Mouse (Mus musculus) layer of hippocampus, postnatal 36 days (tissue): ENCODE measurements around the gene Gm49510. TPM values are rescaled to one million over a fixed set of nuclear protein-coding genes. Genes with fewer than 3 reads are reported as not detected.

Source experiments
- DNase-seq, 2 experiments: peaks; one replicate each; pipeline ENCODE4 v3.0.0; 2022
- total RNA-seq, 2 experiments: library from RNA; stranded (reverse); gene quantifications; 2 replicates each; pipeline ENCODE4 v1.2.3; 2021

Gm49510 gene
- total RNA-seq, 2 experiments from 2014 or later = 0.33 TPM; not detected in 1

DNA sequence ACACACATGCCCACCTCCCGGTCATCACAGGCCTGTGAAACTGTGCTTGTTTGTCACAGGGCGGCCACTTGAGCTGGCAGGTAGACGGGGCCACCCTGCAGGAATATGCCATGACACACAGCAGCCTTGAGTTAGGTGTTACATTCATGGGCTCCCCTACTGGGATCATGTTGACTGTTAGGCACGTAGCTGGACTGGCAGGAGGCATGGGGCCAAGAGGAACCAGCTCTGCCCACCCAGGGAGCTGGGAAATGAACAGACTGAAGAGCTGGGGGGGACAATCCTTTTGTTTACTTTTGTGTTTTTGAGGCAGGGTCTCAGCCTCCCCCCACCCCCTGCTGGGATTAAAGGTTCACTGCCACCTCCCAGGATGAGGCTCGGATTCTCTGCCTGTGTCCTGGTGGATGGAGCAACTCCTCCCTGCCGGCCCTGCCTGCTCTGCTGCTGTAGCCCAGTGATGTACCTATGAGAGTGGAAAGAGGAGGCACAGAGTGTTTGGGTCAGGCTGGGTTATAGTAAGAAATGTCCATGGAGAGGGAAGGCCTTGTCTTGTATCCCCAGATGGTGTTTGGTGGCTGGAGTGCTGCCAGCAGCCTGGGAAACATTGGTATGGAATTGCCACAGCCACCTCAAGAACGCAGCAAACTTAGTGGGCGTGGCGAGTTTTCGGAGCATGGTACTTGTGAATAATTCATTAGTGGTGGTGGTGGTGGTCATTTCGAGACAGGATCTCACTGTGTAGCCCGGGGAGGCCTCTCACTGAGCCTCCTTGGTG lies 16.8 kb downstream of the Gm49510 start:
- DNase-seq = no peak

GRCm38 (mm10) chr15:78918126-78918525 lies 18.7 kb downstream of the Gm49510 start:
- DNase-seq = no peak

- no peak for DNase-seq
These were observed 20.4 kb downstream of the Gm49510 start for GRCm38 (mm10) chr15:78919914-78920313.

- DNase-seq = no peak
These were observed 23.2 kb downstream of the Gm49510 start for GRCm38 (mm10) chr15:78922700-78923099.

- DNase-seq = no peak
These were observed 24.1 kb downstream of the Gm49510 start for GRCm38 (mm10) chr15:78923585-78923984.

DNA sequence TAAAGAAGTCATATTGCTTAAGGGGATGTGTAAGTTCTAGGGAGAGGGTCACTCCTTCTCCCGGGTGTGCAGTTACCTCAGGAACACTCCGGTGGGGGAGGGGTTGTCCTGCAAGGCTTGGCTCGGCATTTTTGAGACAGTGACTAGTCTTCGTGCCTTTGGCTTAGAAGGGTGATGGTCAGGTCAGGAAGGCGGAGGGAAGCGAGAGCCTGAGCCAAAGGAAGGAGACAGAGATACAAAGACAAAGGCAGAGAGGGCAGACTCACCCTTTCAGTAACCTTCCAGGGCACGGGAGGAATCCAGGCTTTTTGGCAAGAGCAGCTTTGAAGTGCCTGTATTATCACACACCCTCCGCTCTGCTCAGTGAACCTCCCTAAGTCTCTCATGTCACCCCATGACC lies 25.7 kb downstream of the Gm49510 start:
- DNase-seq = no peak

- peak in 1 of 2 experiments; percentile 43 for DNase-seq
These were observed 26.8 kb downstream of the Gm49510 start, which contains the start of gene Lgals1 for GRCm38 (mm10) chr15:78926021-78926919. TSS of gene Lgals1 (plus strand) at chr15:78926725.

- DNase-seq = no peak
These were observed 27.7 kb downstream of the Gm49510 start for GRCm38 (mm10) chr15:78927021-78927787.

GRCm38 (mm10) chr15:78927788-78928457 lies 28.5 kb downstream of the Gm49510 start:
- DNase-seq = no peak

DNA sequence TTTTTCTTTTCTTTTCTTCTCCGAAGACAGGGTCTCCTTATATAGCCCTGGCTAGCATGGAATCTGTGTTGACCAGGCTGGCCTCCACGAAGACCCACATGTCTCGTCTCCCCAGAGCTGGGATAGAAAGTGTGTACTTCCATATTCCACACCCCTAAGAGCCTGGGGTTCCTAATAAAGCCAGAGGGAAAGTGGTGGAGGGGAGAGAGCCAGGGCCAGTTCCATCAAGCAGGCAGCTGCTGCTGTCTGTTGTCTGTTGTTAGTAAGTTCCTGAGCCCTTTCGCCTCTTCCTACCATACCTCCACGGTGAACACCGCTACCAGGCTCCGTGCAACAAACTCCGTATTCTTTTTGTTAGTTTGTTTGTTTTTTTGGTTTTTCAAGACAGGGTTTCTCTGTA lies 29.1 kb downstream of the Gm49510 start:
- DNase-seq = no peak

DNA sequence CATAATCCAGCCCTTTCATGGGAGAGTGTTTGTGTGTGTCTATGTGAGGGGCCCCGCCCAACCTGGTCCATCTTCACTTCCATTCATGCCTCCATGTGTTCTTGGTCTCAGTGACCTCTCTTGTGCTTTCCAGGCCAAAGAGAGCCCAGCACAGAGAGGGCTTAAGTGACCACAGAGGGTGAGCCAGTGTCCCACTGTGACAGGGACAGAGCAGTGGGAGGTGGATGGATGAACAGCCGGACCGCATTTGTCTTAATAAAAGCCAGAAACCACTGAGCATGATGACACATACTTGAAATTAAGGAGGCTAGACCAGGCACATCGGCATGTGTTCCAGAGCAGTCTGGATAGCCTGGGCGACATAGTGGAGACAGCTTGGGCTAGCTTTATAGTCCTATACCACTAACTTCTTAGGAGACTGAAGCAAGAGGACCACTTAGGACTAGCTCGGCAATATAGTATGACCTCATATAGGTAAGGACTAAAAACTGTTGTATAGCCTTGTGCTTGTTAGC lies 30.8 kb downstream of the Gm49510 start:
- no peak for DNase-seq

DNA sequence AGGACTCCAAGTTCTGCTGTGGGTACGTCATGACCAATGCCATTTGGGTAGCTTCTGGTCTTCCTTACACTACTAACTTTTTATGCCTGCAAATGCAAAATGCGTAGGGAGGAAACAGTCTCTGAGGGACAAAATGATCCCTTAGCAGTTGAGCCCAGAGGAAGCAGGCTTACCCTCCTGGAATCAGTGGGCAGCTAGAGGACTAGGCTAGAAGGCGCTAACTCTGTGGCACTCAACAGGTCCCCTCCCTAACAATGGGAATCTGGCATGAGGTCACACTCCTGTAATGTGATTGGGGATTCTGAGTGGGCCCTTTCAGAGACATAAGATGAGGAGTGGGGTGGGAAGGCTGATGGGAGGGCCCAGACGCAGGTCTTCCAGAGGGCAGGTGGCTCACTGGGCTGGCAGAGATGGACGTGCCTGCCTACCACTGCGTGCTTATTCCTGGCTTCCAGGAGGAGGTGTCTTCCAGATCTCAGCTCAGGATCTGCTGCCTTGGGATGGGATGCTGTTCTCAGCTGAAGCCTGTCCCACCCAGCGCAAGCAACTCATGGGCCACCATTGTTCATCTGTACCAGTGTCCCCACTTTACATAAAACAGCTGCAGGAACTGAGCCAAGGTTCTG lies 31.4 kb downstream of the Gm49510 start:
- DNase-seq = no peak

- DNase-seq = no peak
These were observed 32.1 kb downstream of the Gm49510 start for GRCm38 (mm10) chr15:78931577-78931976.

GRCm38 (mm10) chr15:78934784-78935320 lies 35.4 kb downstream of the Gm49510 start, which contains the start of gene Nol12:
TSS of gene Nol12 (plus strand) at chr15:78934933.
- DNase-seq = peak; percentile 81 to 86

GRCm38 (mm10) chr15:78936403-78936802 lies 36.9 kb downstream of the Gm49510 start:
- no peak for DNase-seq

GRCm38 (mm10) chr15:78937311-78937710 lies 37.8 kb downstream of the Gm49510 start:
- DNase-seq = no peak

DNA sequence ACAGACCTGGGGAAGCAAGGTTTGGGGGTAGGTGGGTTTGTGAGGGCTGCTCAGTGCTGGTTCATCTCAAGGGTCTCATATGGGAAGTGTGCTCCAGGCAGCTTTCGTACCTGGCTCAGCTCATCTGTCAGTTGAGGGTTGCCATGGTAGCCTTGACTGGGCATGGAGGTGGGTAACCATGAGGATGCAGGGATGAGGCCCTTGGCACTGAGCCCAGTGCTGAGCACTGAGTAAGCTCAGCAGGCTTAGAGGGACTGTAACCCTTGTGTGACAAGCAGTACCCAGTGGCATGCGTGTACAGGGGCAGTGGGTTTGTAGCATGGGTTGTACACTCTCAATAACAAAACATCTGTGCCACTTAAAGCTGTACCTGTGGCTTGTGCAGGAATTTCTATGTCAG lies 38.5 kb downstream of the Gm49510 start:
- no peak for DNase-seq

DNA sequence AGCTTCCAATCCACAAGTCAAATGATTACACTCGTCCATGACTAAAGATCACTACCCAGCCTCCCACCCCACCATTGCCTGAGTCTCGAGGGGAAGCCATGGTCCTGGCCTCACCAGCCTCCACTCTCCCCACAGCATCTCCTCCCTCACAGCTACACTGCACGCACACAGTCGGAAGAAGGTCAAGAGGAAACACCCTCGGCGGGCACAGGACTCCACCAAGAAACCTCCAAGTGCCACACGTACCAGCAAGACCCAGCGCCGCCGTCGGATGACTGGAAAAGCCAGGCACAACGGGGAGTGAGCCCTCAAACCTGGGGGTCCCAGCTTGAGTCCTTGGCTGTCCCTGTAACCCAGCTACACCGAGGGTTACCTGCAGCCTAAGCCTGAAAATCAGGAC lies 40.9 kb downstream of the Gm49510 start:
- DNase-seq = no peak

DNA sequence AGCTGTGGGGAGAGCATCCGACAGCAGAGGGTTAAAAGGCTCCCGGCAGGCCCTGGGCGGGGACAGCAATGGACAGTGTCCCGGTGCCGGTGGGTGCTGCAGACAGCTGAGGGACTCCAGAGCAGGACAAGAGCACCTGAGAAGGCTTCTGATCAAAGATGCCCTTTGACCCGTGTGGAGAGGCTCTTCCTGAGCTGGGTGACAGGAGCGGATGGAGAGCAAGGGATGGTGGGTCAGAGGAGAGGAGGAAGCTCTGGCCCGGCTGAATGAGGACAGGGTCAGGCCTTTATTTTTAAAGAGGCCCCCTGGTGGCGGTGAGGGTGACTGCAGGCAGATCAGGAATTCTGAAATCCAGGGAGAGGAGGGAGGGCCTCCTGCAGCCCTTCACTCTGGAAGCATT lies 43.2 kb downstream of the Gm49510 start:
- peak; percentile 78 to 80 for DNase-seq

- DNase-seq = no peak
These were observed 46.8 kb downstream of the Gm49510 start for GRCm38 (mm10) chr15:78946232-78946631.

DNA sequence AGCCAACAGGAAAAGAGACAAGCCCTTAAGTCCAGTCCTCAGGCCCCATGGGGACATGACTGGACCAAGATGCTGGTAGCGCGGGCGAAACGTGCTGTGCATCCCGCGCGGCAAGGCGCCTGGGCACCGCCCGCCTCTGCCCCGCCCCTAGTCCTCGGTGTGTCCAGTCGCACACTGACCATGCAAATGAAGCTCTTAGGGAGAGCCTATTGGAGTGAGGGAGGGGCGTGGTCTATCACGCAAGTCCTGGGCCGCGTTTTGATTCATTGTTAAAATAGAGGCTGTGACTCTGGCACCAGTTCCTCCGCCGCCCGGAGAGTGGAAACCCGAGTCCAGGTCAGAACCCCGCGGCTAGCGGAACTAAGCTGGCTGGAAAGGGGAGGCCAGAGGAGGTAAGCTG lies 48.2 kb downstream of the Gm49510 start, which contains the start of gene Triobp:
Triobp (plus strand) TSS at position 68 of the 400 bp plus-strand sequence.
- DNase-seq = peak; percentile 75 to 78
